ENCODE assay signal across 9 mouse cellular contexts in genomic region chr1:52268006-52268405, GRCm38 (mm10).
"Had no signal": no experiment of that assay in that cellular context is flagged by ENCODE, and none has a peak within 500 bp of the region (broad histone marks: within the 10 kb centered on the region; RNA-seq: fewer than 3 reads in every experiment).

No protein-coding gene starts in this region.

- H3K9ac ChIP-seq: limb, embryonic 13.5 days; liver, embryonic 12.5 days; liver, embryonic 15.5 days; lung, embryonic 15.5 days had no signal

- H3K27me3 ChIP-seq: limb, embryonic 13.5 days; liver, embryonic 12.5 days; liver, embryonic 15.5 days; lung, embryonic 15.5 days; megakaryocyte, embryonic 14.5 days had no signal

- H3K36me3 ChIP-seq: limb, embryonic 10.5 days; limb, embryonic 13.5 days; liver, embryonic 12.5 days; liver, embryonic 15.5 days; lung, embryonic 15.5 days; midbrain, embryonic 10.5 days had no signal

- H3K9me3 ChIP-seq: limb, embryonic 10.5 days; limb, embryonic 13.5 days; liver, embryonic 12.5 days; liver, embryonic 15.5 days; lung, embryonic 15.5 days; megakaryocyte, embryonic 14.5 days; midbrain, embryonic 10.5 days had no signal

- H3K27ac ChIP-seq: limb, embryonic 10.5 days; limb, embryonic 13.5 days; liver, embryonic 12.5 days; liver, embryonic 15.5 days; lung, embryonic 15.5 days; midbrain, embryonic 10.5 days; stomach, postnatal 0 days had no signal

- H3K4me3 ChIP-seq: limb, embryonic 10.5 days; limb, embryonic 13.5 days; liver, embryonic 12.5 days; liver, embryonic 15.5 days; lung, embryonic 15.5 days; megakaryocyte, embryonic 14.5 days; midbrain, embryonic 10.5 days had no signal

- H3K4me1 ChIP-seq: limb, embryonic 10.5 days; liver, embryonic 12.5 days; liver, embryonic 15.5 days; megakaryocyte, embryonic 14.5 days; midbrain, embryonic 10.5 days had no signal

- ATAC-seq: liver, embryonic 12.5 days had no signal

- H3K4me2 ChIP-seq: limb, embryonic 13.5 days; liver, embryonic 12.5 days; liver, embryonic 15.5 days; lung, embryonic 15.5 days had no signal

- DNase-seq: right cerebral cortex, adult 18-20 months had no signal
